Mouse (Mus musculus): ENCODE results near the gene Nlrp6. TPM values are rescaled to one million over a fixed set of nuclear protein-coding genes. Genes with fewer than 3 reads are reported as not detected.

Gene Nlrp6
- polyA plus RNA-seq, 1 experiment from 2014 or later = not detected

DNA sequence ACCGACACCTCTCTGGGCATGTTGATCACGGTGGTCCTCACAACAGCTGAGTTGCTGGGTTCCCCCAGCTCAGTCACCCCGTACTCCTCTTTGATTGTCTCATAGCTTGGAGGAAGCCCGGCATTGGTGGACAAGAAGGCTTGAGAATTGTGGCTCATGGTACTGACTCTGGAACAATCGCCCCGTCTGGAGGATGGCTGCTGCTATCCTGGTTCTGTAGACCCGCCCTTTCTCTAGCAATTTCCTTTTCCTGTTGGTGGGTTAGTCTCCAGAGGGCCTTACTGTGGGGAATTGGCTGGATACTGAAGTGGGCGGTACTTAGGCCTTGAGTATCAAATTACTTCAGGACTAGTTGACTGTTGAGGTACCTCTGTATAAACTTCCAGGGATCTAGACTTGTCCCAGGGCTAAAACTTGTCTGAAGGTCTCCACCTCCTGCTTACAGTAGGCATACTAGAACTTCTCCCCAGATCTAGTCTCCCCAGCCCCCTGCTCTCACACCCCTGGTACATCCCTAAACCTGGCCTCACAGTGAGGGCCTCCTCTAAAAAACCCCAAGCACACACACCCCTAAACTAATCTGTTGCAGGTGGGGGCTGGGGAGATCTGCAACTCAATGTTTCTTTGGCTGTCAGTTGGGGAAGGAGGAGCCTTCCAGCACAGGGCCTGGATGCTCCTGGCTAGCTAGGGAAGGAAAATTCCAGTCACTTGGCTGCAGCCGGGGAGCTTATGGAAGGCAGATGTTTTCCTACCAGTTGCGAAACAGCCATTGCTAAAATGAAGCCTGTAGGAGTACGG is 35.3 kb downstream of the Nlrp6 start, which contains the start of the genes Gm45717 and Ifitm2:
Gene Gm45717 (minus strand): TSS at position 180 of the 798 bp plus-strand sequence.
Gene Ifitm2 (minus strand): TSS at position 230 of the 798 bp plus-strand sequence.
- H3K4me3 ChIP-seq (ENCODE audit: control insufficient read depth in 1 of 2, insufficient read depth in 1 of 2, low read depth in 1 of 2, low read length in 2 of 2) = peak within 1 kb of the TSS; percentile 57 to 63
- H3K9ac ChIP-seq (ENCODE audit: low read length) = peak within 1 kb of the TSS; percentile 80
- WGBS = 5% methylated on average over 11 of the region's 11 CpGs

DNA sequence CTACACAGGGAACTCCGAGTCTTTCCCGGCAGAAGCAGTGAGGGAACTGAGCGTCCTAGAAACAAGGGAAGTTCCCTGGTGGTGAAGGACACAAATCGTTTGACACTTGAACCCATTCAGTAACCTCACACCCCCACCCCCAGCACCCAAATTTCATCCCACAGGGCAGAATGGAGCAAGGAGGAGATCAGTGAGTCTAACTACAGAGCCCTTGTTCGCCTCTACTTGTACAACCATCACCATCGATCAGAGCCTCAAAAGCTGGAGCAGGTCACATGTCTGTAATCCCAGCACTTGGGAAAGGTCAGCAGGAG is 35.8 kb downstream of the Nlrp6 start:
- Histone ChIP-seq H3K4me2 (ENCODE audit: low read length) (peak overlapping the region; percentile 82), H3K36me3 (ENCODE audit: control insufficient read depth, insufficient read depth, low read length) (0 out of 2 replicates have a peak, but pooled peaks cover 7% of the 10 kb centered on the region), H3K27ac (replicated peaks in 1 of 2; ENCODE audit: control insufficient read depth in 1 of 2, insufficient read depth in 1 of 2, low read depth in 2 of 2, low read length in 2 of 2) (peak overlapping the region; percentile 85 to 89), H3K9ac (ENCODE audit: low read length) (no peak overlapping the region), H3K4me1 (ENCODE audit: control insufficient read depth in 2 of 2, insufficient read depth in 2 of 2, low read length in 2 of 2) (peaks cover 11 to 16% of the 10 kb centered on the region in 2 experiments), H3K27me3 (ENCODE audit: control insufficient read depth, insufficient read depth, low read length) (no peaks in the 10 kb centered on the region), H3K4me3 (ENCODE audit: control insufficient read depth in 1 of 2, insufficient read depth in 1 of 2, low read depth in 1 of 2, low read length in 2 of 2) (no peak overlapping the region), H3K9me3 (ENCODE audit: control insufficient read depth, low read length) (no peaks in the 10 kb centered on the region)
- 42% methylated on average over 6 of the region's 6 CpGs for WGBS
- ATAC-seq (ENCODE audit: insufficient number of reproducible peaks, insufficient read depth, low FRiP score, low read depth) = no peak

More for the DNA sequence above, 35.3 kb downstream of the Nlrp6 start, which contains the start of the genes Gm45717 and Ifitm2:
- Histone ChIP-seq H3K4me1 (ENCODE audit: control insufficient read depth in 2 of 2, insufficient read depth in 2 of 2, low read length in 2 of 2) (peaks cover 14 to 19% of the 10 kb centered on the region in 2 experiments), H3K27ac (replicated peaks in 1 of 2; ENCODE audit: control insufficient read depth in 1 of 2, insufficient read depth in 1 of 2, low read depth in 2 of 2, low read length in 2 of 2) (peak within 1 kb of the TSS; percentile 85 to 89), H3K4me2 (ENCODE audit: low read length) (peak within 1 kb of the TSS; percentile 82), H3K27me3 (ENCODE audit: control insufficient read depth, insufficient read depth, low read length) (no peaks in the 10 kb centered on the region), H3K9me3 (ENCODE audit: control insufficient read depth, low read length) (no peaks in the 10 kb centered on the region), H3K36me3 (ENCODE audit: control insufficient read depth, insufficient read depth, low read length) (0 out of 2 replicates have a peak, but pooled peaks cover 7% of the 10 kb centered on the region)
- ATAC-seq (ENCODE audit: insufficient number of reproducible peaks, insufficient read depth, low FRiP score, low read depth) = peak; percentile 83

DNA sequence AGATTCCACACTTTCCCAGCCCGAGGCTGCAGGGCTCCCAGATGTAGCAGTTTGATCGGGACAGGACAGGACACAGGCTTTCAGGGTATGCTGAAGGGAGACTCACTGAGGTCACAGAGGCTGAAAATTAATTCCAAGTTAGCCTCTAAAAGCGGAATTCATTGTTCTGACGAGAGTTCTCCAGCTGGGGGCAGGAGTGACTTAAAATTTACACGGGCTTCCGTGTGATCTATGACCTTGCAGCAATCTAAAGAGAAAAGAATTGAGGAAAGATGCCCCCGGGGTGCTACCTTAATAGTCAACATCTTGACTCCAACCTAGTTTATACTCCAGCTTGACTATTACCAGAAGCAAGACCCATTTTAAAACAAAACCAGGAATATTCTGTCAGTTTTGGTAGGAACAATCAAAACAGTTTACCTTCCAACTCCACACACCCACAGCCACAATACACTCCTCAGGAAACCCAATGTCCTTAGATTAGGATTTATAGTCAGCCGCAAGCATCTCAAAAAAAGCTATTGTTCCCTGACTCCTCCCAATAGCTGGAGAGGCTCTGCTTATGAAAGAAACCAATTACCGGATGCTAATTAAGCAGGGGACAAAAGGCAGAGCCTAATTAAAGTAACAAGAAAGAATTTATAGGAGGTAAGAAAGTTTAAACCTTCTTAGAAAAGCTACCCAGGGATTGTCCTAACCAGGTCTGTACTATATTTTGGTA is 38.6 kb downstream of the Nlrp6 start:
- 18% methylated on average over 9 of the region's 9 CpGs for WGBS
- Histone ChIP-seq H3K4me2 (ENCODE audit: low read length) (no peak overlapping the region), H3K9me3 (ENCODE audit: control insufficient read depth, low read length) (no peaks in the 10 kb centered on the region), H3K36me3 (ENCODE audit: control insufficient read depth, insufficient read depth, low read length) (no peaks in the 10 kb centered on the region), H3K4me3 (ENCODE audit: control insufficient read depth in 1 of 2, insufficient read depth in 1 of 2, low read depth in 1 of 2, low read length in 2 of 2) (no peak overlapping the region), H3K27me3 (ENCODE audit: control insufficient read depth, insufficient read depth, low read length) (no peaks in the 10 kb centered on the region), H3K9ac (ENCODE audit: low read length) (no peak overlapping the region; the same call in 1 of the 2 replicates), H3K4me1 (ENCODE audit: control insufficient read depth in 2 of 2, insufficient read depth in 2 of 2, low read length in 2 of 2) (peaks cover 4 to 7% of the 10 kb centered on the region in 2 experiments; a peak in 3 of 4 replicates), H3K27ac (replicated peaks in 1 of 2; ENCODE audit: control insufficient read depth in 1 of 2, insufficient read depth in 1 of 2, low read depth in 2 of 2, low read length in 2 of 2) (no peak overlapping the region)
- no peak for ATAC-seq (ENCODE audit: insufficient number of reproducible peaks, insufficient read depth, low FRiP score, low read depth)

DNA sequence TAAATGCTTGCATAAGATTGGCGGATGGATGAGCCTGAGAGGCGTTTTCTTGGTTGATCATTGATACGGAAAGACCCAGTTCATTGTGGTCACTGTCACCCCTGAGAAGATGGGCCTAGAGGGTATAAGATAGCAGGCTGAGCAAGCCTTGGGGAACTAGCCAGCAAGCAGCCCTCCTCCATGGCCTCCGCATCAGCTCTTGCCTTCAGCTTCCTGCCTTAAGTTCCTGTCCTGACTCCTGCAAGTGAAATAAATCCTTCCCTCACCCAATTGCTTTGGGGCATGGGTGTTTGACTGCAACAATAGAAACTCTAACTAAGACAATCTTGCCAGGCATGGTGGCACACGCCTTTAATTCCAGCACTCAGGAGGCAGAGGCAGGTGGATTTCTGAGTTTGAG is 39.3 kb downstream of the Nlrp6 start:
- no peak for ATAC-seq (ENCODE audit: insufficient number of reproducible peaks, insufficient read depth, low FRiP score, low read depth)
- H3K9ac ChIP-seq (ENCODE audit: low read length) = no peak overlapping the region
- WGBS = 78% methylated on average over 5 of the region's 5 CpGs

DNA sequence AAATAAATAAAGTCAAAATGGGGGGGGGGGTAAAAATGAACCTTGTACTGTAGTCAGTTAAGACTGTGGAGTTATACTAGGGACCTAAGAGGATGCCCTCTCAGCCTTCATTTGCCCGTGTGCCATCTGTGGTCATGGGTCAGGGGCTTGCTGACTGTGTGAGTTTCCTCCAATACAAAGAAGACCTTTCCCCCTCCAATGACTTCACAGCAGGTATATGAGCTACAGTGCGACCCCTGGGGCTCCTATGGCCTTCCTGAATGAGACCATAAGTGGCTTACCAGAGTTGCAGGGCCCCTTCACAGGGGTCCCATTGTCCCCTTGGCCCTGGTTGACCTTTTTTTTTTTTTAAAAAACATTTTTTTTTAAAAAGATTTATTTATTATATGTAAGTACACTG is 40.7 kb downstream of the Nlrp6 start:
- Histone ChIP-seq H3K4me3 (ENCODE audit: control insufficient read depth in 1 of 2, insufficient read depth in 1 of 2, low read depth in 1 of 2, low read length in 2 of 2) (no peak overlapping the region), H3K27ac (replicated peaks in 1 of 2; ENCODE audit: control insufficient read depth in 1 of 2, insufficient read depth in 1 of 2, low read depth in 2 of 2, low read length in 2 of 2) (no peak overlapping the region), H3K4me1 (ENCODE audit: control insufficient read depth in 2 of 2, insufficient read depth in 2 of 2, low read length in 2 of 2) (peaks cover 0 to 2% of the 10 kb centered on the region in 2 experiments; a peak in 2 of 4 replicates), H3K4me2 (ENCODE audit: low read length) (no peak overlapping the region), H3K27me3 (ENCODE audit: control insufficient read depth, insufficient read depth, low read length) (0 out of 2 replicates have a peak, but pooled peaks cover 3% of the 10 kb centered on the region), H3K9me3 (ENCODE audit: control insufficient read depth, low read length) (no peaks in the 10 kb centered on the region), H3K36me3 (ENCODE audit: control insufficient read depth, insufficient read depth, low read length) (no peaks in the 10 kb centered on the region), H3K9ac (ENCODE audit: low read length) (no peak overlapping the region)
- no peak for ATAC-seq (ENCODE audit: insufficient number of reproducible peaks, insufficient read depth, low FRiP score, low read depth)
- WGBS = 60% methylated on average over 2 of the region's 2 CpGs

More for the DNA sequence above, 39.3 kb downstream of the Nlrp6 start:
- H3K27me3 ChIP-seq (ENCODE audit: control insufficient read depth, insufficient read depth, low read length) = no peaks in the 10 kb centered on the region
- H3K4me2 ChIP-seq (ENCODE audit: low read length) = no peak overlapping the region
- H3K4me3 ChIP-seq (ENCODE audit: control insufficient read depth in 1 of 2, insufficient read depth in 1 of 2, low read depth in 1 of 2, low read length in 2 of 2) = no peak overlapping the region
- H3K4me1 ChIP-seq (ENCODE audit: control insufficient read depth in 2 of 2, insufficient read depth in 2 of 2, low read length in 2 of 2) = peaks cover 0 to 7% of the 10 kb centered on the region in 2 experiments; a peak in 2 of 4 replicates
- no peaks in the 10 kb centered on the region for H3K36me3 ChIP-seq (ENCODE audit: control insufficient read depth, insufficient read depth, low read length)
- H3K9me3 ChIP-seq (ENCODE audit: control insufficient read depth, low read length) = no peaks in the 10 kb centered on the region
- no peak overlapping the region for H3K27ac ChIP-seq (replicated peaks in 1 of 2; ENCODE audit: control insufficient read depth in 1 of 2, insufficient read depth in 1 of 2, low read depth in 2 of 2, low read length in 2 of 2)

DNA sequence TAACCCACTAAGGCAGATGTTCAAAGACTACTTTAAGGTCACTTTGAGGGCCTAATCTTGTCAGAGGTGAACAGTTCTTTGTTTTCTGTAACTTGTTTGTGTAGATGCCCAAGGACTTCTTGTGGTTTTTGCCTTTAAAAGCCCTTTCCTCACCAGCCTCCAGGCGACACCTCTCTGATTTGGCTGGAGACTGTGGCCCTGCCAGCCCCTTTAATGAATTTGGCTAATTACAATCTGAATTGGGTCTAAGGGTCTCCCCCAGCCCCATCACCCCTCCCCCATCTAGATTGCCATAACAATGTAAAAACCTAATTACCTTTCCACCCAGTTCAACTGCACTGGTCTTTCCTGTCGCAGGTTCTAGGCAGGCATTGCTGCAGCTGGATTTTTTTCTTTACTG is 42.0 kb downstream of the Nlrp6 start:
- 77% methylated on average over 2 of the region's 2 CpGs for WGBS

DNA sequence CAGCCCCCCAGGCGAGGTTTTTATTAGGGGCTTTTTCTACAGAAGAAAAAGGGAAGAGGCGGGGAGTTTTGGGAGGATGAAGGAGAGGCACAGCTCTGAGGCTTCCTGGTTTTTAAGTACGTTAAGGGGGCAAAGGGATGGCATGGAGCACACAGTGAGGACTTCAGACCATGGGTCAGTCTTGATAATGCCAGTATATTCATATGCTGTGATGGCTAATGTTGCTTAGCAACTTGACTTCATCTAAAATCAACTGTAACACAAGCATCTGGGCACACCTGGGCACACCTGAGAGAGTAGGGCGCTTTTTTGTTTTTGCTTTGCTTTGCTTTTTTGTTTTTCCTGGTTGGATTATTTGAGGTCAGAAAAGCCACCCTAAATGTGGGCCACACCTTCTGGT is 46.2 kb downstream of the Nlrp6 start, which contains the start of gene Ifitm1:
Gene Ifitm1 (plus strand): TSS at position 301 of the 400 bp plus-strand sequence.
- no peak for ATAC-seq (ENCODE audit: insufficient number of reproducible peaks, insufficient read depth, low FRiP score, low read depth)
- H3K27ac ChIP-seq (replicated peaks in 1 of 2; ENCODE audit: control insufficient read depth in 1 of 2, insufficient read depth in 1 of 2, low read depth in 2 of 2, low read length in 2 of 2) = no peak within 1 kb of the TSS
- no peak within 1 kb of the TSS for H3K4me3 ChIP-seq (ENCODE audit: control insufficient read depth in 1 of 2, insufficient read depth in 1 of 2, low read depth in 1 of 2, low read length in 2 of 2)
- H3K4me1 ChIP-seq (ENCODE audit: control insufficient read depth in 2 of 2, insufficient read depth in 2 of 2, low read length in 2 of 2) = peaks cover 5 to 7% of the 10 kb centered on the region in 2 experiments; a peak in 3 of 4 replicates
- H3K9me3 ChIP-seq (ENCODE audit: control insufficient read depth, low read length) = no peaks in the 10 kb centered on the region
- no peaks in the 10 kb centered on the region for H3K36me3 ChIP-seq (ENCODE audit: control insufficient read depth, insufficient read depth, low read length)
- H3K9ac ChIP-seq (ENCODE audit: low read length) = no peak within 1 kb of the TSS
- 66% methylated on average over 4 of the region's 4 CpGs for WGBS
- H3K27me3 ChIP-seq (ENCODE audit: control insufficient read depth, insufficient read depth, low read length) = peaks cover 20% of the 10 kb centered on the region
- no peak within 1 kb of the TSS for H3K4me2 ChIP-seq (ENCODE audit: low read length)

More for the DNA sequence above, 42.0 kb downstream of the Nlrp6 start:
- no peak for ATAC-seq (ENCODE audit: insufficient number of reproducible peaks, insufficient read depth, low FRiP score, low read depth)
- Histone ChIP-seq H3K27ac (replicated peaks in 1 of 2; ENCODE audit: control insufficient read depth in 1 of 2, insufficient read depth in 1 of 2, low read depth in 2 of 2, low read length in 2 of 2) (no peak overlapping the region), H3K4me1 (ENCODE audit: control insufficient read depth in 2 of 2, insufficient read depth in 2 of 2, low read length in 2 of 2) (no peaks in the 10 kb centered on the region; a peak in 1 of 4 replicates), H3K9me3 (ENCODE audit: control insufficient read depth, low read length) (no peaks in the 10 kb centered on the region), H3K4me3 (ENCODE audit: control insufficient read depth in 1 of 2, insufficient read depth in 1 of 2, low read depth in 1 of 2, low read length in 2 of 2) (no peak overlapping the region), H3K4me2 (ENCODE audit: low read length) (no peak overlapping the region), H3K9ac (ENCODE audit: low read length) (no peak overlapping the region), H3K27me3 (ENCODE audit: control insufficient read depth, insufficient read depth, low read length) (peaks cover 13% of the 10 kb centered on the region), H3K36me3 (ENCODE audit: control insufficient read depth, insufficient read depth, low read length) (no peaks in the 10 kb centered on the region)

Data from heart, embryonic 14.5 days (tissue).